Comparison of ENCODE assay signal across 14 mouse cellular contexts in the genomic region with DNA sequence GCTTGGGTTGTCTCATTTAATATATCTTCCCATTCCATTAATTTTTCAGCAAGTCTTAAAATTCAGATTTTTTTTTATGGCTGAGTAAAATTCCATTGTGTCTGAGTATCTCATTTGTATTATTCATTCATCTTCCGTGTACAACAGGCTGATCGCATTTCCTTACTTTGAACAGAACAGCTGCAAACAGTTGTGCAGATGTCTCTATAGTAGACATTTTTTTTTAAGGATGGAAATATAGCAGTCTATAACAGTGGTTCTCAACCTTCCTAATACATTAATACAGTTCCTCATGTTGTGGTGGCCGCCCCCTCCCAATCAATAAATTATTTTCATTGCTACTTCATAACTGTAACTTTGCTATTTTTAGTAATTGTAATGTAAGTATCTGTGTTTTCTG.
DNase-seq lines count a peak whose midpoint lies in the region; ATAC-seq and TF ChIP-seq lines count a peak whose summit lies in the region.
"Had no signal": no experiment of that assay in that cellular context is flagged by ENCODE, and none has a peak within 500 bp of the region (broad histone marks: within the 10 kb centered on the region; RNA-seq: fewer than 3 reads in every experiment).

No protein-coding gene starts in this region.

- intact Hi-C loops in heart, adult 2 months (cut with DNase I) = loop anchor here (5.0 kb wide), 1 partner anchor 41 kb away; no protein-coding TSS in a partner anchor

- no peak for TF ChIP-seq CTCF in heart, adult 2 months (IDR thresholded peaks at IDR 0.05)
- TF ChIP-seq CTCF in lung, postnatal 0 days (IDR thresholded peaks at IDR 0.05) = no peak

- TF ChIP-seq EP300 in heart, adult 2 months (IDR thresholded peaks at IDR 0.05; ENCODE audit: insufficient read depth, low read depth, low read length) = no peak
- no peak for TF ChIP-seq EP300 in lung, postnatal 0 days (IDR thresholded peaks at IDR 0.05)

- no peak for ATAC-seq in heart, embryonic 12.5 days (ENCODE audit: insufficient number of reproducible peaks, low FRiP score)
- peak; percentile 55; the same call in 1 of the 2 replicates for ATAC-seq in kidney, embryonic 14.5 days (ENCODE audit: low FRiP score, low TSS enrichment)
- ATAC-seq in lung, embryonic 16.5 days (ENCODE audit: low read depth) = no peak
- ATAC-seq in lung, postnatal 0 days = no peak
- ATAC-seq in limb, embryonic 14.5 days (ENCODE audit: low FRiP score, low read depth) = peak; percentile 64; the same call in 1 of the 2 replicates
- ATAC-seq: liver, postnatal 0 days had no signal

- no peak overlapping the region for H3K9ac ChIP-seq in heart, embryonic 12.5 days
- no peak overlapping the region for H3K9ac ChIP-seq in heart, adult 2 months (ENCODE audit: low read depth, low read length)
- no peak overlapping the region for H3K9ac ChIP-seq in kidney, embryonic 14.5 days (ENCODE audit: low read depth, low read length)
- no peak overlapping the region for H3K9ac ChIP-seq in lung, embryonic 16.5 days (ENCODE audit: low read length)
- no peak overlapping the region for H3K9ac ChIP-seq in lung, postnatal 0 days (replicated peaks; ENCODE audit: low read depth)
- H3K9ac ChIP-seq in limb, embryonic 14.5 days (ENCODE audit: low read depth, low read length, severe bottlenecking) = no peak overlapping the region
- H3K9ac ChIP-seq: hindbrain, embryonic 14.5 days; liver, postnatal 0 days had no signal

- no peaks in the 10 kb centered on the region for H3K27me3 ChIP-seq in heart, embryonic 12.5 days (replicated peaks)
- no peaks in the 10 kb centered on the region for H3K27me3 ChIP-seq in heart, adult 2 months (ENCODE audit: control insufficient read depth, insufficient read depth, low read length)
- H3K27me3 ChIP-seq in kidney, embryonic 14.5 days (ENCODE audit: control insufficient read depth, insufficient read depth, low read length) = no peaks in the 10 kb centered on the region
- H3K27me3 ChIP-seq in lung, embryonic 16.5 days (ENCODE audit: control insufficient read depth, insufficient read depth, low read depth, low read length) = no peaks in the 10 kb centered on the region
- H3K27me3 ChIP-seq in lung, postnatal 0 days (replicated peaks; ENCODE audit: insufficient read depth, low read length) = no peaks in the 10 kb centered on the region
- no peaks in the 10 kb centered on the region for H3K27me3 ChIP-seq in limb, embryonic 14.5 days (ENCODE audit: control insufficient read depth, insufficient read depth, low read length)

- no peak for TF ChIP-seq POLR2A in heart, adult 2 months (IDR thresholded peaks at IDR 0.05; ENCODE audit: insufficient read depth, low read depth, low read length)
- TF ChIP-seq POLR2A in limb, embryonic 14.5 days (IDR thresholded peaks at IDR 0.05; ENCODE audit: borderline replicate concordance, extremely low read depth, insufficient read depth, insufficient read length) = no peak

- H3K36me3 ChIP-seq in heart, embryonic 12.5 days = no peaks in the 10 kb centered on the region
- H3K36me3 ChIP-seq in heart, adult 2 months (ENCODE audit: control insufficient read depth, insufficient read depth, low read length) = peaks cover 2% of the 10 kb centered on the region; the same call in 1 of the 2 replicates
- no peaks in the 10 kb centered on the region for H3K36me3 ChIP-seq in kidney, embryonic 14.5 days (ENCODE audit: control insufficient read depth, insufficient read depth, low read length)
- H3K36me3 ChIP-seq in lung, embryonic 16.5 days (ENCODE audit: control insufficient read depth, insufficient read depth, low read length) = no peaks in the 10 kb centered on the region
- H3K36me3 ChIP-seq in lung, postnatal 0 days (ENCODE audit: insufficient read depth, low read length) = no peaks in the 10 kb centered on the region
- no peaks in the 10 kb centered on the region for H3K36me3 ChIP-seq in limb, embryonic 14.5 days (ENCODE audit: control insufficient read depth, insufficient read depth, low read length)
- H3K36me3 ChIP-seq: heart, embryonic 10.5 days had no signal

- peak overlapping the region; percentile 48; the same call in 1 of the 2 replicates for H3K27ac ChIP-seq in heart, embryonic 12.5 days (ENCODE audit: poor library complexity, severe bottlenecking)
- H3K27ac ChIP-seq in heart, adult 2 months = no peak overlapping the region
- peak overlapping the region; percentile 65; the same call in 1 of the 2 replicates for H3K27ac ChIP-seq in kidney, embryonic 14.5 days (ENCODE audit: low read depth, low read length)
- H3K27ac ChIP-seq in lung, embryonic 16.5 days (ENCODE audit: low read length) = peak overlapping the region; percentile 71; the same call in 1 of the 2 replicates
- no peak overlapping the region for H3K27ac ChIP-seq in lung, postnatal 0 days (ENCODE audit: low read length)
- H3K27ac ChIP-seq in limb, embryonic 14.5 days (replicated peaks; ENCODE audit: low read depth, low read length) = peak overlapping the region; percentile 26; the same call in 1 of the 2 replicates

- no peak overlapping the region for H3K4me3 ChIP-seq in heart, embryonic 12.5 days
- H3K4me3 ChIP-seq in heart, adult 2 months = no peak overlapping the region
- H3K4me3 ChIP-seq in kidney, embryonic 14.5 days (ENCODE audit: low read length) = no peak overlapping the region
- no peak overlapping the region for H3K4me3 ChIP-seq in lung, embryonic 16.5 days (ENCODE audit: low read length)
- H3K4me3 ChIP-seq in lung, postnatal 0 days (ENCODE audit: low read depth, low read length) = no peak overlapping the region
- no peak overlapping the region for H3K4me3 ChIP-seq in limb, embryonic 14.5 days (replicated peaks; ENCODE audit: low read length)
- H3K4me3 ChIP-seq: heart, embryonic 10.5 days had no signal

- no peak for DNase-seq in heart, adult 2 months
- no peak for DNase-seq in kidney, postnatal 4 days
- DNase-seq in lung, postnatal 0 days (ENCODE audit: low spot score) = no peak
- DNase-seq in limb, embryonic 14.5 days (ENCODE audit: low spot score) = no peak
- no peak for DNase-seq in B cell, adult 2 months
- DNase-seq: cerebellum, adult 11-12 months; liver; liver, postnatal 0 days; spleen, adult 18-20 months had no signal

- no peak overlapping the region for H3K4me2 ChIP-seq in heart, embryonic 12.5 days
- H3K4me2 ChIP-seq in kidney, embryonic 14.5 days (replicated peaks; ENCODE audit: low read depth, low read length) = no peak overlapping the region
- no peak overlapping the region for H3K4me2 ChIP-seq in lung, embryonic 16.5 days (ENCODE audit: low read depth, low read length)
- H3K4me2 ChIP-seq in lung, postnatal 0 days (replicated peaks; ENCODE audit: low read depth, low read length) = no peak overlapping the region
- no peak overlapping the region for H3K4me2 ChIP-seq in limb, embryonic 14.5 days (replicated peaks; ENCODE audit: low read depth, low read length, severe bottlenecking)
- H3K4me2 ChIP-seq: hindbrain, embryonic 14.5 days had no signal

- 78% methylated on average over 3 of the region's 3 CpGs for WGBS in heart, embryonic 12.5 days
- 55% methylated on average over 3 of the region's 3 CpGs for WGBS in heart, adult 2 months
- WGBS in kidney, embryonic 14.5 days = 46% methylated on average over 3 of the region's 3 CpGs
- WGBS in lung, embryonic 16.5 days = 44% methylated on average over 3 of the region's 3 CpGs
- 48% methylated on average over 3 of the region's 3 CpGs for WGBS in lung, postnatal 0 days
- 52% methylated on average over 3 of the region's 3 CpGs for WGBS in limb, embryonic 14.5 days

- no peaks in the 10 kb centered on the region for H3K79me2 ChIP-seq in heart, adult 2 months (replicated peaks; ENCODE audit: control insufficient read depth, insufficient read depth, low read length)

- peaks cover 18% of the 10 kb centered on the region for H3K4me1 ChIP-seq in heart, embryonic 12.5 days (replicated peaks)
- H3K4me1 ChIP-seq in heart, adult 2 months (ENCODE audit: control insufficient read depth, insufficient read depth, low read length) = peaks cover 6% of the 10 kb centered on the region
- 0 out of 2 replicates have a peak, but pooled peaks cover 3% of the 10 kb centered on the region for H3K4me1 ChIP-seq in kidney, embryonic 14.5 days (ENCODE audit: control insufficient read depth, insufficient read depth, low read length)
- peaks cover 10% of the 10 kb centered on the region for H3K4me1 ChIP-seq in lung, embryonic 16.5 days (replicated peaks; ENCODE audit: control insufficient read depth, insufficient read depth, low read length)
- H3K4me1 ChIP-seq in lung, postnatal 0 days (ENCODE audit: insufficient read depth, low read depth, low read length) = 0 out of 2 replicates have a peak, but pooled peaks cover 3% of the 10 kb centered on the region
- peaks cover 10% of the 10 kb centered on the region for H3K4me1 ChIP-seq in limb, embryonic 14.5 days (ENCODE audit: control insufficient read depth, insufficient read depth, low read length)

- no peaks in the 10 kb centered on the region for H3K9me3 ChIP-seq in heart, embryonic 12.5 days (replicated peaks)
- H3K9me3 ChIP-seq in kidney, embryonic 14.5 days (ENCODE audit: control insufficient read depth, low read length) = no peaks in the 10 kb centered on the region
- no peaks in the 10 kb centered on the region for H3K9me3 ChIP-seq in lung, embryonic 16.5 days (ENCODE audit: control insufficient read depth, low read length)
- H3K9me3 ChIP-seq in lung, postnatal 0 days (ENCODE audit: low read length) = no peaks in the 10 kb centered on the region
- H3K9me3 ChIP-seq in limb, embryonic 14.5 days (ENCODE audit: control insufficient read depth, low read length) = no peaks in the 10 kb centered on the region
- H3K9me3 ChIP-seq: heart, embryonic 10.5 days had no signal

Comparison
In these comparisons a context has a peak if more than half of its experiments do, and no peak if none do; other contexts are left out.
1. H3K27ac ChIP-seq: peak in heart, embryonic 12.5 days (single experiment), kidney, embryonic 14.5 days (single experiment), lung, embryonic 16.5 days (single experiment) and limb, embryonic 14.5 days (single experiment); none in heart, adult 2 months (single experiment) and lung, postnatal 0 days (single experiment).
2. ATAC-seq: peak in kidney, embryonic 14.5 days (single experiment) and limb, embryonic 14.5 days (single experiment); none in heart, embryonic 12.5 days (single experiment), lung, embryonic 16.5 days (single experiment) and lung, postnatal 0 days (single experiment).